In genomic region chr13:56600216-56600890, GRCm38 (mm10) we compare ENCODE assay signal across 9 mouse cellular contexts. TPM values are rescaled to one million over a fixed set of nuclear protein-coding genes. Genes with fewer than 3 reads are reported as not detected.
DNase-seq lines count a peak whose midpoint lies in the region; ATAC-seq and TF ChIP-seq lines count a peak whose summit lies in the region.
"Had no signal": no experiment of that assay in that cellular context is flagged by ENCODE, and none has a peak within 500 bp of the region (broad histone marks: within the 10 kb centered on the region; RNA-seq: fewer than 3 reads in every experiment).

No protein-coding gene starts in this region.

- 69% methylated on average over 10 of the region's 10 CpGs for WGBS in hindbrain, embryonic 11.5 days
- WGBS in hindbrain, embryonic 14.5 days = 68% methylated on average over 10 of the region's 10 CpGs
- WGBS in small intestine, adult 2 months = 16% methylated on average over 10 of the region's 10 CpGs
- 80% methylated on average over 10 of the region's 10 CpGs for WGBS in forebrain, embryonic 13.5 days
- 64% methylated on average over 10 of the region's 10 CpGs for WGBS in forebrain, postnatal 0 days

- H3K27me3 ChIP-seq in hindbrain, embryonic 11.5 days (ENCODE audit: control insufficient read depth, insufficient read depth, low read length) = no peaks in the 10 kb centered on the region
- no peaks in the 10 kb centered on the region for H3K27me3 ChIP-seq in hindbrain, embryonic 14.5 days (ENCODE audit: control insufficient read depth, insufficient read depth, low read length)
- H3K27me3 ChIP-seq in small intestine, adult 2 months (ENCODE audit: control insufficient read depth, insufficient read depth, low read length) = no peaks in the 10 kb centered on the region
- H3K27me3 ChIP-seq in forebrain, embryonic 13.5 days = no peaks in the 10 kb centered on the region
- H3K27me3 ChIP-seq in forebrain, postnatal 0 days (ENCODE audit: insufficient read depth, low read length) = no peaks in the 10 kb centered on the region

- no peak for TF ChIP-seq POLR2A in brain, embryonic 14.5 days (IDR thresholded peaks at IDR 0.05; ENCODE audit: borderline replicate concordance, extremely low read depth, insufficient read depth, insufficient read length, poor library complexity, severe bottlenecking)
- no peak for TF ChIP-seq POLR2A in small intestine, adult 2 months (IDR thresholded peaks at IDR 0.05; ENCODE audit: low read depth, low read length)

- H3K36me3 ChIP-seq in hindbrain, embryonic 11.5 days (ENCODE audit: control insufficient read depth, insufficient read depth, low read length) = no peaks in the 10 kb centered on the region
- no peaks in the 10 kb centered on the region for H3K36me3 ChIP-seq in hindbrain, embryonic 14.5 days (replicated peaks; ENCODE audit: control insufficient read depth, insufficient read depth)
- no peaks in the 10 kb centered on the region for H3K36me3 ChIP-seq in small intestine, adult 2 months (ENCODE audit: control insufficient read depth, insufficient read depth, low read length)
- no peaks in the 10 kb centered on the region for H3K36me3 ChIP-seq in forebrain, embryonic 13.5 days (ENCODE audit: poor library complexity, severe bottlenecking)
- H3K36me3 ChIP-seq in forebrain, postnatal 0 days (ENCODE audit: insufficient read depth) = no peaks in the 10 kb centered on the region

- no peak overlapping the region for H3K4me2 ChIP-seq in hindbrain, embryonic 11.5 days (replicated peaks; ENCODE audit: low read depth, low read length)
- H3K4me2 ChIP-seq in hindbrain, embryonic 14.5 days (replicated peaks) = no peak overlapping the region
- no peak overlapping the region for H3K4me2 ChIP-seq in forebrain, embryonic 13.5 days
- H3K4me2 ChIP-seq in forebrain, postnatal 0 days (ENCODE audit: low read depth) = no peak overlapping the region

- H3K9me3 ChIP-seq in hindbrain, embryonic 11.5 days (ENCODE audit: control insufficient read depth, low read length) = no peaks in the 10 kb centered on the region
- H3K9me3 ChIP-seq in hindbrain, embryonic 14.5 days (ENCODE audit: control insufficient read depth, low read length) = no peaks in the 10 kb centered on the region
- no peaks in the 10 kb centered on the region for H3K9me3 ChIP-seq in forebrain, embryonic 13.5 days (replicated peaks)
- H3K9me3 ChIP-seq in forebrain, postnatal 0 days (ENCODE audit: low read length) = no peaks in the 10 kb centered on the region

- ATAC-seq in hindbrain, embryonic 11.5 days (ENCODE audit: low FRiP score) = no peak
- ATAC-seq in hindbrain, embryonic 14.5 days (ENCODE audit: low FRiP score) = no peak
- ATAC-seq in forebrain, embryonic 13.5 days = no peak
- no peak for ATAC-seq in forebrain, postnatal 0 days

- no peak overlapping the region for H3K27ac ChIP-seq in hindbrain, embryonic 11.5 days (ENCODE audit: low read depth, low read length)
- no peak overlapping the region for H3K27ac ChIP-seq in hindbrain, embryonic 14.5 days
- H3K27ac ChIP-seq in small intestine, adult 2 months (ENCODE audit: insufficient read depth, low read depth, low read length) = peak overlapping the region; percentile 9; the same call in 1 of the 2 replicates
- H3K27ac ChIP-seq in forebrain, embryonic 13.5 days = no peak overlapping the region
- no peak overlapping the region for H3K27ac ChIP-seq in forebrain, postnatal 0 days (ENCODE audit: low read depth, low read length)

- no peak overlapping the region for H3K4me3 ChIP-seq in hindbrain, embryonic 11.5 days (ENCODE audit: low read depth, low read length)
- H3K4me3 ChIP-seq in hindbrain, embryonic 14.5 days (replicated peaks; ENCODE audit: low read length) = no peak overlapping the region
- H3K4me3 ChIP-seq in small intestine, adult 2 months (ENCODE audit: low read depth, low read length) = no peak overlapping the region
- no peak overlapping the region for H3K4me3 ChIP-seq in forebrain, embryonic 13.5 days
- H3K4me3 ChIP-seq in forebrain, postnatal 0 days (ENCODE audit: low read depth, low read length) = no peak overlapping the region

- H3K9ac ChIP-seq in hindbrain, embryonic 11.5 days (ENCODE audit: low read depth, low read length) = no peak overlapping the region
- H3K9ac ChIP-seq in hindbrain, embryonic 14.5 days = no peak overlapping the region
- no peak overlapping the region for H3K9ac ChIP-seq in forebrain, embryonic 13.5 days
- H3K9ac ChIP-seq in forebrain, postnatal 0 days = no peak overlapping the region

- no peaks in the 10 kb centered on the region; the same call in 1 of the 2 replicates for H3K4me1 ChIP-seq in hindbrain, embryonic 11.5 days (replicated peaks; ENCODE audit: control insufficient read depth, insufficient read depth, low read length)
- H3K4me1 ChIP-seq in hindbrain, embryonic 14.5 days (replicated peaks; ENCODE audit: control insufficient read depth, insufficient read depth, low read length) = peaks cover 11% of the 10 kb centered on the region
- H3K4me1 ChIP-seq in small intestine, adult 2 months (ENCODE audit: control insufficient read depth, insufficient read depth, insufficient read length, low read length) = peaks cover 23% of the 10 kb centered on the region
- H3K4me1 ChIP-seq in forebrain, embryonic 13.5 days = peaks cover 30% of the 10 kb centered on the region
- H3K4me1 ChIP-seq in forebrain, postnatal 0 days (ENCODE audit: insufficient read depth) = 0 out of 2 replicates have a peak, but pooled peaks cover 2% of the 10 kb centered on the region

- peak; percentile 36 for DNase-seq in hindbrain, embryonic 11.5 days (ENCODE audit: low spot score)
- no peak for DNase-seq in hindbrain, embryonic 14.5 days (ENCODE audit: low spot score)
- DNase-seq in brain, embryonic 14.5 days (ENCODE audit: low read depth) = peak; percentile 56
- DNase-seq in heart, adult 8-10 months (ENCODE audit: low spot score) = peak; percentile 85
- peak; percentile 33 to 69 for DNase-seq in kidney, postnatal 25 days
- DNase-seq in forebrain, postnatal 0 days = no peak

- TF ChIP-seq CTCF in brain, embryonic 14.5 days (IDR thresholded peaks at IDR 0.05; ENCODE audit: borderline replicate concordance, extremely low read depth, insufficient read depth, insufficient read length) = no peak
- TF ChIP-seq CTCF in small intestine, adult 2 months (IDR thresholded peaks at IDR 0.05; ENCODE audit: extremely low read depth, insufficient read length, insufficient replicate concordance, low read depth, low read length) = no peak
- no peak for TF ChIP-seq CTCF in forebrain, postnatal 0 days (IDR thresholded peaks at IDR 0.05; ENCODE audit: low read depth)

RNA-seq across cellular contexts. Expression of gene Tgfbi, which starts 9.0 kb away (rescaled TPM):
- 40.0 and 48.4 TPM in 2 replicates for polyA plus RNA-seq in hindbrain, embryonic 11.5 days (2014; fragmentation: Nextera tagmentation; extraction: Ambion mirVana)
- polyA plus RNA-seq in hindbrain, embryonic 14.5 days (2014; fragmentation: Nextera tagmentation; extraction: Ambion mirVana) = 5.2 and 7.1 TPM in 2 replicates
- 4.1 and 7.0 TPM in 2 replicates for polyA plus RNA-seq in brain, embryonic 14.5 days (2012; rRNA removed)
- total RNA-seq in heart, adult 8-10 months (2022) = 10 to 100 TPM; 10.2 to 16.8 (median 14.4) TPM
- polyA plus RNA-seq in small intestine, adult 2 months (2012; rRNA removed) = 67.9 and 221 TPM in 2 replicates
- polyA plus RNA-seq in forebrain, embryonic 13.5 days (2015; fragmentation: Nextera tagmentation; extraction: Ambion mirVana) = 4.8 and 6.9 TPM in 2 replicates
- 4.3 and 4.8 TPM in 2 replicates for total RNA-seq in forebrain, postnatal 0 days (2014; rRNA removed)
- 4.9 and 5.3 TPM in 2 replicates for polyA plus RNA-seq in forebrain, postnatal 0 days (2015; fragmentation: Nextera tagmentation; extraction: Ambion mirVana)

RNA-seq across cellular contexts. Expression of gene Lect2, which starts 52.1 kb away (rescaled TPM):
- not detected in 2 replicates for polyA plus RNA-seq in hindbrain, embryonic 11.5 days (2014; fragmentation: Nextera tagmentation; extraction: Ambion mirVana)
- not detected in 2 replicates for polyA plus RNA-seq in hindbrain, embryonic 14.5 days (2014; fragmentation: Nextera tagmentation; extraction: Ambion mirVana)
- polyA plus RNA-seq in brain, embryonic 14.5 days (2012; rRNA removed) = 0.14 TPM in 1 of 2 replicates, not detected in the other
- not detected for total RNA-seq in heart, adult 8-10 months (2022)
- 2.5 TPM in 1 of 2 replicates, not detected in the other for polyA plus RNA-seq in small intestine, adult 2 months (2012; rRNA removed)
- polyA plus RNA-seq in forebrain, embryonic 13.5 days (2015; fragmentation: Nextera tagmentation; extraction: Ambion mirVana) = not detected in 2 replicates
- total RNA-seq in forebrain, postnatal 0 days (2014; rRNA removed) = not detected in 2 replicates
- polyA plus RNA-seq in forebrain, postnatal 0 days (2015; fragmentation: Nextera tagmentation; extraction: Ambion mirVana) = not detected in 2 replicates
- polyA plus RNA-seq: frontal cortex, adult 2 months had no signal

Comparison
In these comparisons a context has a peak if more than half of its experiments do, and no peak if none do; other contexts are left out.
1. DNase-seq: peak in hindbrain, embryonic 11.5 days (single experiment), brain, embryonic 14.5 days (single experiment), heart, adult 8-10 months (single experiment) and kidney, postnatal 25 days (2 of 2); none in hindbrain, embryonic 14.5 days (single experiment) and forebrain, postnatal 0 days (single experiment).